Mouse (Mus musculus) heart, embryonic 12.5 days (tissue): ENCODE results near the gene 1700067P10Rik. TPM values are rescaled to one million over a fixed set of nuclear protein-coding genes. Genes with fewer than 3 reads are reported as not detected.
A peak's percentile ranks its signal among the peaks of the same experiment; 100 is the strongest.

ENCODE experiments used
- ATAC-seq: fragments of 200-750 bp; cut with Nextera tagmentation; 2 replicates; pipeline ENCODE4 v1.8.0; 2017; ENCODE audit warnings: moderate TSS enrichment, moderate library complexity; ENCODE audit not compliant: insufficient number of reproducible peaks, low FRiP score
- H3K27ac ChIP-seq: fragments of 300-500 bp; sonication (generic); 2 replicates; pipeline ENCODE4 v1.5.1; 2016; ENCODE audit warnings: mild to moderate bottlenecking, moderate library complexity; ENCODE audit not compliant: poor library complexity, severe bottlenecking
- H3K27me3 ChIP-seq: fragments of 300-500 bp; sonication (generic); replicated peaks from 2 replicates; pipeline ENCODE4 v1.6.1; 2016; ENCODE audit warnings: mild to moderate bottlenecking, moderate library complexity
- H3K36me3 ChIP-seq: fragments of 300-500 bp; sonication (generic); 2 replicates; pipeline ENCODE4 v1.6.1; 2016; ENCODE audit warnings: mild to moderate bottlenecking, moderate library complexity
- H3K4me1 ChIP-seq: fragments of 300-500 bp; sonication (generic); replicated peaks from 2 replicates; pipeline ENCODE4 v1.6.1; 2016; ENCODE audit warnings: mild to moderate bottlenecking
- H3K4me2 ChIP-seq: fragments of 300-500 bp; sonication (generic); 2 replicates; pipeline ENCODE4 v1.6.1; 2016; ENCODE audit warnings: mild to moderate bottlenecking, moderate library complexity
- H3K4me3 ChIP-seq: fragments of 300-500 bp; sonication (generic); 2 replicates; pipeline ENCODE4 v1.5.1; 2016; ENCODE audit warnings: mild to moderate bottlenecking
- H3K9ac ChIP-seq: fragments of 300-500 bp; sonication (generic); 2 replicates; pipeline ENCODE4 v1.6.1; 2016; ENCODE audit warnings: mild to moderate bottlenecking, moderate library complexity
- H3K9me3 ChIP-seq: fragments of 300-500 bp; sonication (generic); replicated peaks from 2 replicates; pipeline ENCODE4 v1.6.1; 2016; ENCODE audit warnings: mild to moderate bottlenecking, moderate library complexity
- WGBS: fragments of 180-500 bp; shearing (Covaris S2); methylation state at CpG from one replicate; pipeline ENCODE4 v1.1.7; 2016; 5-methylcytosine and 5-hydroxymethylcytosine counted together
- polyA plus RNA-seq: library from polyadenylated mRNA; unstranded; fragments of >200 nt; fragmentation: Nextera tagmentation; extraction: Ambion mirVana; gene quantifications from 2 replicates; pipeline ENCODE4 v1.2.1, GENCODE M21; 2016

Gene 1700067P10Rik
- not detected in 2 replicates for polyA plus RNA-seq

GRCm38 (mm10) chr17:48089019-48089418 is at the start of gene 1700067P10Rik:
Gene 1700067P10Rik, plus strand, starts transcription at chr17:48089319.
- Histone ChIP-seq H3K27ac (no peak within 1 kb of the TSS), H3K36me3 (no peaks in the 10 kb centered on the region), H3K4me2 (no peak within 1 kb of the TSS), H3K4me1 (no peaks in the 10 kb centered on the region), H3K9ac (no peak within 1 kb of the TSS), H3K9me3 (peaks cover 7% of the 10 kb centered on the region; the same call in 1 of the 2 replicates), H3K4me3 (no peak within 1 kb of the TSS), H3K27me3 (peaks cover 6% of the 10 kb centered on the region)
- no peak for ATAC-seq

- H3K4me3 ChIP-seq, result peak overlapping the region; percentile 3
- H3K27me3 ChIP-seq, result no peaks in the 10 kb centered on the region
- H3K9me3 ChIP-seq, result 0 out of 2 replicates have a peak, but pooled peaks cover 4% of the 10 kb centered on the region
- H3K27ac ChIP-seq, result peak overlapping the region; percentile 41; the same call in 1 of the 2 replicates
- peak overlapping the region; percentile 42 for H3K4me2 ChIP-seq
- peak overlapping the region; percentile 20 for H3K9ac ChIP-seq
- ATAC-seq, result 0 out of 2 replicates have a peak, but pooled peaks have one; percentile 23
- WGBS, result 11% methylated on average over 29 of the region's 29 CpGs
- no peaks in the 10 kb centered on the region for H3K36me3 ChIP-seq
- peaks cover 25% of the 10 kb centered on the region for H3K4me1 ChIP-seq
Measured at GRCm38 (mm10) chr17:48041351-48042287, 47.5 kb upstream of the 1700067P10Rik start.

GRCm38 (mm10) chr17:48043154-48043880 is 45.8 kb upstream of the 1700067P10Rik start:
- 72% methylated on average over 5 of the region's 5 CpGs for WGBS
- peaks cover 9% of the 10 kb centered on the region for H3K27me3 ChIP-seq
- peaks cover 25% of the 10 kb centered on the region for H3K4me1 ChIP-seq
- H3K4me2 ChIP-seq, result no peak overlapping the region
- no peak for ATAC-seq
- no peak overlapping the region for H3K9ac ChIP-seq
- 0 out of 2 replicates have a peak, but pooled peaks cover 4% of the 10 kb centered on the region for H3K9me3 ChIP-seq
- H3K36me3 ChIP-seq, result no peaks in the 10 kb centered on the region
- H3K27ac ChIP-seq, result no peak overlapping the region
- H3K4me3 ChIP-seq, result no peak overlapping the region

- Histone ChIP-seq H3K4me3 (no peak overlapping the region), H3K4me1 (peaks cover 9% of the 10 kb centered on the region), H3K9ac (no peak overlapping the region), H3K4me2 (no peak overlapping the region), H3K9me3 (0 out of 2 replicates have a peak, but pooled peaks cover 4% of the 10 kb centered on the region), H3K27ac (no peak overlapping the region), H3K36me3 (no peaks in the 10 kb centered on the region), H3K27me3 (peaks cover 17% of the 10 kb centered on the region)
- ATAC-seq, result no peak
- WGBS, result 22% methylated on average over 4 of the region's 4 CpGs
Measured at GRCm38 (mm10) chr17:48045631-48046030, 43.5 kb upstream of the 1700067P10Rik start.

GRCm38 (mm10) chr17:48051638-48052337 is 37.3 kb upstream of the 1700067P10Rik start:
- ATAC-seq, result no peak
- Histone ChIP-seq H3K4me2 (no peak overlapping the region), H3K36me3 (no peaks in the 10 kb centered on the region), H3K9me3 (no peaks in the 10 kb centered on the region), H3K27ac (no peak overlapping the region), H3K27me3 (peaks cover 45% of the 10 kb centered on the region), H3K4me1 (no peaks in the 10 kb centered on the region), H3K4me3 (no peak overlapping the region), H3K9ac (no peak overlapping the region)
- 45% methylated on average over 5 of the region's 5 CpGs for WGBS

- no peaks in the 10 kb centered on the region for H3K36me3 ChIP-seq
- H3K27ac ChIP-seq, result no peak overlapping the region
- peaks cover 51% of the 10 kb centered on the region for H3K27me3 ChIP-seq
- H3K4me3 ChIP-seq, result no peak overlapping the region
- WGBS, result 69% methylated on average over 10 of the region's 10 CpGs
- ATAC-seq, result no peak
- H3K9me3 ChIP-seq, result no peaks in the 10 kb centered on the region
- no peak overlapping the region for H3K9ac ChIP-seq
- peaks cover 7% of the 10 kb centered on the region for H3K4me1 ChIP-seq
- H3K4me2 ChIP-seq, result no peak overlapping the region
Measured at GRCm38 (mm10) chr17:48052338-48053067, 36.6 kb upstream of the 1700067P10Rik start.

- Histone ChIP-seq H3K4me3 (no peak overlapping the region), H3K4me1 (peaks cover 13% of the 10 kb centered on the region), H3K36me3 (no peaks in the 10 kb centered on the region), H3K27me3 (peaks cover 53% of the 10 kb centered on the region), H3K9ac (no peak overlapping the region), H3K9me3 (no peaks in the 10 kb centered on the region), H3K4me2 (no peak overlapping the region), H3K27ac (no peak overlapping the region)
- ATAC-seq, result no peak
- 75% methylated on average over 2 of the region's 2 CpGs for WGBS
Measured at GRCm38 (mm10) chr17:48053646-48054045, 35.5 kb upstream of the 1700067P10Rik start.

- H3K4me3 ChIP-seq, result no peak overlapping the region
- H3K27ac ChIP-seq, result no peak overlapping the region
- 41% methylated on average over 20 of the region's 20 CpGs for WGBS
- ATAC-seq, result no peak
- H3K36me3 ChIP-seq, result no peaks in the 10 kb centered on the region
- H3K9ac ChIP-seq, result no peak overlapping the region
- H3K4me1 ChIP-seq, result peaks cover 13% of the 10 kb centered on the region
- H3K27me3 ChIP-seq, result peaks cover 52% of the 10 kb centered on the region
- no peak overlapping the region for H3K4me2 ChIP-seq
- H3K9me3 ChIP-seq, result no peaks in the 10 kb centered on the region
Measured at GRCm38 (mm10) chr17:48055076-48055816, 33.9 kb upstream of the 1700067P10Rik start.

- H3K27me3 ChIP-seq, result peaks cover 47% of the 10 kb centered on the region
- peak overlapping the region; percentile 46; the same call in 1 of the 2 replicates for H3K9ac ChIP-seq
- WGBS, result under 1% methylated on average over 12 of the region's 12 CpGs
- ATAC-seq, result no peak
- peak overlapping the region; percentile 56 for H3K4me2 ChIP-seq
- H3K36me3 ChIP-seq, result no peaks in the 10 kb centered on the region
- peak overlapping the region; percentile 18 for H3K4me3 ChIP-seq
- H3K4me1 ChIP-seq, result peaks cover 13% of the 10 kb centered on the region
- no peaks in the 10 kb centered on the region for H3K9me3 ChIP-seq
- no peak overlapping the region for H3K27ac ChIP-seq
Measured at GRCm38 (mm10) chr17:48057382-48057781, 31.7 kb upstream of the 1700067P10Rik start.
